Mouse (Mus musculus) cerebellum, adult 2 months (tissue): Measurements from ENCODE around the gene Pum1.

ENCODE experiments used
- CTCF ChIP-seq: fragments of 200-500 bp; IDR thresholded peaks from 2 replicates; pipeline ENCODE4 v1.5.1; 2011; ENCODE audit warnings: low read depth, mild to moderate bottlenecking, control low read depth, low read length, moderate library complexity, borderline replicate concordance; ENCODE audit not compliant: insufficient read depth
- POLR2A ChIP-seq: fragments of 200-500 bp; IDR thresholded peaks from 2 replicates; pipeline ENCODE4 v1.6.1; 2011; ENCODE audit warnings: low read length, control low read depth, borderline replicate concordance; ENCODE audit not compliant: insufficient read depth

- TF ChIP-seq POLR2A (no peak), CTCF (no peak)
Measured at GRCm38 (mm10) chr4:130715623-130716022, 52.5 kb downstream of the Pum1 start.
